Mouse (Mus musculus) brain, embryonic 18.5 days (tissue): ENCODE data around the gene Mylip.

Experiments
- DNase-seq: peaks from one replicate; pipeline ENCODE4 v3.0.0-alpha.2; 2012; ENCODE audit warnings: low read depth, low spot score

The Mylip gene

DNA sequence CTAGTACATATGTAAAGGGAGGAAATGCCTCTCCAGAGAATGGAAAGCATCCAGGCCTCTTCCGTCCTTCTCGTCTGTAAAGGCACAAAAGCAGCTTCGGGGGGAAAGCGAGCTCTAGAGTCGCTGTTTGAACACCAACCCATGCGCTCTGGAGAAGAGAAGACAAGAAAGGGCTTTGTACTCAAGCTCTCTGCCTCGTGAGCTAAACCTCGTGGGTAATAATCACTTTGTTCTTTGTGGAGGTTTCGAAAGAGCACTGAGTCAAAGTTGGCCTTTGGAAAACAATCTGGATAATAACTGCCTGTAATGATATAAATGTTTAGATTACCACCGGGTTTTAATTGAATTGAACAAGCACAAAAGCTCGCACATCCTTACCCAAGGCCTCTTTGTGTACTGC is 39.7 kb downstream of the Mylip start:
- no peak for DNase-seq

DNA sequence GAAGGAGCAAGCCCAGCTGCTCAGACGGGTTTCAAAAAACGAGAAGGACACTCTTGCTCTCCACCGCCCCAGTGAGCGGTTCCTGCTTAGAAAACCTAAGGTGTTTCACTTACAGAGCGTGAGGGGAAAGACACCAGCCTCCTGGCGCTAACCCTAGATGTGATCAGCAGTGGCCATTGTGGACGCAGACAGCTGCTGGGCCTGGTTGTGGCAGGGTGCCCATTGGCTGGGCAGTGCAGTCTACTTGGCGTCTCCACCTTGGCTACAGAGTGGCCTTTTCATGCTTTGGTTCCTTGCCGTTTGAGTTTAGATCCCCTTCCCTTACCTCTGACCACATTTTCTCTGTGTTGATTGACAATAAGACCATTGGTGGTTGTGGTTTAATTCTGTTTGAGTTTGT is 47.6 kb downstream of the Mylip start:
- no peak for DNase-seq

DNA sequence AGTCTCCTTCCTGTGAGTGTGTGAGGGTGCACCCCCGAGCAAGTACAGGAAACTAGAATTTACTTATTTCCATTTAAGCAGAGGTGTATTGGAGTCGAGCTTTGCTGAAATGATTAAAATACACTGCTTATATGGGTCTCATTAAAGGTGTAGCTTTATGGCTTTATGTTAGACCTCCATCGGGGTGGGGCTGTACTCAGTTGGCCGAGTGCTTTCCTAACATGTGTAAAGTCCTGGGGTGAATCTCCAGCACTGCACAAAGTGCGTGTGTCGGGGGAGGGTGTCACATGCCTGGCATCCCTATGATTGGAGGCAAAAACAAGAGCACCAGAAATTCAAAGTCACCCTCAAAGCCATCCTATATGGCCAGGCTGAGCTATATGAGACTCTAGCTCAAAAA is 49.3 kb downstream of the Mylip start:
- DNase-seq = no peak

DNA sequence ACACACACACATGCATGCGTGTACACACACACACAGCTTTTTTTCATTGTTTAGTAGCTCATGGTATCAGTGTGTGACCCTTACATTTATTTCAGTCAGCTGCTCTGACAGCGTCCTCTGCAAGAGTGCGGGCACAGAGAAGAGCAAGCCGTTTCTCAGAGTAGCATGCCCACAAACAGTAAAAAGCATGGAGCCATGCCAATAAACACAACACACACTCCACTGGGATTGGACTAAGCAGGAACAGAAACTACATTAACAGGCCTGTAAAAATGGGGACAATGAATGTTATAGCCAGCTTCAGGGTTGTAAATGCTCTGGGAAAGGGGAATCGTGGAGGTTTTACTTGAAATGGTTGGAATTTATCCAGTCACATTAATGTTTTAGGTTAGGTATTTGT is 50.7 kb downstream of the Mylip start:
- DNase-seq = no peak

DNA sequence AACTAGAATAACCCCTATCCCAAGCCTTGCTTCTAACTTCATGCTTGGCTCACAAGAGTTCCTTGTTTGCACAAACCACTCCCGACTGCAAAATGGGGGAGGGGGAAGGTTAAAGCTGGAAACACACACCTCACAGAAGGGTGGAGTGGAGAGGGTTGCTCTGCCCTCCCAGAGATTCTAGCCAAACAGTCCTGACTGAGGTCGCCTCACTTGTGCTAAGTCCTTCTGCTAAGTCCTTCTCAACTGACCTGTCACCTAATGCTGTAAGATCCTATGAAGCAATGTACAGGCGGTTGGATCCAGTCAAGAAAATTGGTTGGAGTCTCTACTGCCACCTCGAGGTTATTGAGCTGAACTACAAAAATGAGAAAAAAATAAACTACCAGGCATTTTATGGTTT is 52.9 kb downstream of the Mylip start:
- DNase-seq = no peak

DNA sequence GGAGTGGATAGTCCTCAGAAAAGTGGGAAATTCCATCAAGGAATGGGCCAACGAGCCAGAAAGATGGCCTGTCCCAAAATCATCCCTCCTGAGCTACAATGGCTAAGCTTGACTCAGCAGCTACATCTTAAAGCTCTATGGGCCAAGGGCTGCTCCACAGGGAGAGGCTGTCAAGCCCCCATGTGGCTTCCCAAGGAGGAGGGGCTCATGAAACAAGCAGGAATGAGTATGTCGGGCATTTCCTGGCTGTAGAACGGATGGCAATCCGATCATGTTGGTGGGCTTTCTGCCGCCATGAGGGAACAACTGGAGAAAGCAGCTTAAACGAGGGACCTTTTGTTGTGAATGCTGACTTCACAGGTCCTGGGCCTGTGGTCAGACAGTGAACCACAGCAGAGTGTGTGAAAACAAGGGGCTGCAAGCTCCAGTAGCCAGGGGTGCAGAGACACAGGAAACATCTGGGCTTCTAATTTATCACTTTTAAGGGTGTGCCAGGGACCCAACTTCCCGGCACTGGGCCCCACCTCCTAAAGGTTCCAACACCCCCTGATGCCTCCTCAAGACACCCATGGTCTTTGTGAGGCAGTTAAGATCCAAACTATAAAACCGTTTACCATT is 53.5 kb downstream of the Mylip start:
- no peak for DNase-seq

DNA sequence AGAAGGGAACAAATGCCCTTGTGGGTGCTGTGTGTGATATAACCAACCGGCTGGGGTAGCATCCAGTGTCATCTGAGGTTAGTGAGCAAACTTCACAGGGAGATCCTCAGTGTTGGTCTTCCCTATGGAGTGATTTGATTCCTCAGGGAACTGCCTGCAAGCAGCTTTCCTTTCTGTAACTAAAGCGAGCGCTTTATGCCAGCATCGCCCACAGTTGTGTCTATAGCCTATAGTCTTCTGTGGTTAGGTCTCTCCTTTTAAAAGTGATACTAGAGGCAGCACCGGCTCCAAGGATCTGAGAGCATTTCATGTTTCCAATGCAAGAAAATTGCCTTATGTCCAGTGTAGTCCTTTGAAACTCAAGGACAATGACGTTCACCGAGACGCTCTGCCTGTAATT is 54.7 kb downstream of the Mylip start:
- DNase-seq = no peak

DNA sequence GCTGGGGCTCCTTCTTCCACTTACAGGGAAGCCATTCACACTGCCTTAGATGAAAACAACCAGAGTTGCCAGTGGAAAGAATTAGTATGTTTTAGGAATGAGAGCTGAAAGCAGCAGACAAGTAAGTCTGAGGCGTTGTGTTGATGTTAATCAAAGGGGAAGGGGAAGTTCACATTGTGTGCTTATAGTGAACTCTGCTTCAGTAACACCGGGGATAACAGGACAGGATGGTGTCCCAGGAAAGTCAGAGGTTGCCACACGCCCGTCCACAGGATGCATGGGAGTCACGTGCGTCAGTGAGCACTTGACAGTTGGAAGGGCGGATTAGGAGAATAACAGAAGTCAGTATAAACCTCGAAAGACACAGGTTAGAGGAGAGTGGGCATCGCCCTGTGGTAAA is 55.1 kb downstream of the Mylip start:
- DNase-seq = no peak

DNA sequence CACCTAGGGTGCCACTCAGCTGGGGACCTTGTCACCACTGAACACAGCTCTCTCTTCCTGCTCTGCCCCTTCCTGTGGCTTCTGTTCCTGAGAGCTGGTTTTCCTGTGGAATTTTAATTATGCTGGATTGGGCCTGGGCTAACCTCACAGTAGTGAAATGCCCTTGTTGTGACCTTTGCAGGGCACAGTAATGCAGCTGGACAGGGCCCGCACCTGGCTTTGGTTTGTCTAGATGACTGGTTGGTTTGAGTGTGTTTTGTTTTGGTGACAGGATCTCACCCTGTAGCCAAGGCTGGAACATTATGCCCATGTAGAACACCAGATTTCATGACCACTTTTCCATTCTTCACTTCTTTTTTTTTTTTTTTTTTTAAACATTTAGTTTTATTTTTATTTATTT is 57.1 kb downstream of the Mylip start:
- DNase-seq = no peak

DNA sequence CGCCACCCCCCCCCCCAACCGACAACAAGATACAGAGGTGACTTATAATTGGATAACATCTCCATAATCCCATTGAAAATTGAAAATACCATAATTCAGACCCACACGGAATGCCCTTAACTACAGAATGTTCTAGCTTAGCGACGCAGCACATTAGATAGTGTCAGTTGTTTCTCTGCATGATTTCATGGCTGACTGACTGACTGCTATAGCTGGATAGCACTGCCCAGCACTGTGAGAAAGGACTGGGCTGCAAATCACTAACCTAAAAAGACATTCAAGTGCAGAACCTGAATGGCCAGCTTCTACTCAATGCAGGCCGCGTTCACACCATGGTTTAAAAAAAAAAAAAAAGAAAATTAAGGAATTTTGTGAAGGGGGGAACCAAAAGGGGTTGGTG is 62.9 kb downstream of the Mylip start:
- no peak for DNase-seq

DNA sequence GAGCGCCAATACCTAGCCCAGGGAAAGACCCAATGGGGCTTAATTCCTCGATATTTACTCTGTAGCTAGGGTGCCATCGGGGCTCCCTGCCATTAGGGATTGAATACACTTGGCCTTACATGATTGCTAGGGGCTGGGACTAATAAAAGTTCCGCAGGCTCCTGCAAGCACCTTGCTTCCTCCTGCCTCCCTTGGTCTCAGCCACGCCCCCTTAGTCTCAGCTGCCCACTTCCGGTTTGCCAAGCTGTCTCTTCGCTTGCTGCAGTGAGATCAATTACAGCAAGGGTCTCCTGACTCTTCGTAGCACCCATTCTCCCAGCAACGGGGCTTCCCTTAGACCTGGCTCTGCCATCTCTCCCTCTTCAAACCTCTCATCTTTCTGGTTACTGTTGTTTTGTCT is 63.5 kb downstream of the Mylip start:
- DNase-seq = no peak

DNA sequence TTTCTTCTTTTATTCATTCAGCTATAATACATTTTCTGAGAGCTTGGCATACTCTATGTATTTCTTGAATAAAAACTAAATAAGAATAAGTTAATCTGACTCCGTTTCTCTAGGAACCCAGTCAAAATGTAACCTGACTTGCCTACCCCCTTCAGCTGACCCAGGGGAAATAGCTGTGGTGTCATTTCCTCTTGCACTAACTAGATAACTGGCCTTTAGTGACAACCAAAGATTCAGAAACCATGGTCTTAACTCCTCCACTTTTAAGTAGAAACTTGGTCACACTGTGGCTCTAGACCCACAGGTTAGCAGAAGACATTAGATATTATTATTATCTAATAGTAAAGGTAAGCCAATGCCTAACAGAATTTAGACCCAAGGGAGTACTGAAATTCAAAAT is 64.5 kb downstream of the Mylip start:
- no peak for DNase-seq

DNA sequence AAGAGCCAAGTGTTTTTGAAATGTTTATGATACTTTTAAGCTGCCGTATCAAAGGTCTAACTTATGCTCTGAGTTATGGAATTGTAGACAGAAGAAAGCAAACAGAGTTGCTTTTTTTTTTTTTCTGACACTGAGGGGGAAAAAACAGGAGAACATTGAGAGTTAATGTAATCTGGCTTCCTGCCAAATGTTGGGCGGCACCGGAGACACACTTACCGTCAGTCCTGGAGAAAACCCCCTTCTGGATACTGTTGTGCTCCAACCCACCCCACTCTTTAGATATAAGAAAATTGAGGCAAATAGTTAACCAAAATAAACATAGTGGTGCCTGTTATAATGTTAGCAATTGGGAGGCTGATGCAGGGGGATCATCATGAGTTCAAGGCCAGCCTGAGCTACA is 65.1 kb downstream of the Mylip start:
- no peak for DNase-seq

DNA sequence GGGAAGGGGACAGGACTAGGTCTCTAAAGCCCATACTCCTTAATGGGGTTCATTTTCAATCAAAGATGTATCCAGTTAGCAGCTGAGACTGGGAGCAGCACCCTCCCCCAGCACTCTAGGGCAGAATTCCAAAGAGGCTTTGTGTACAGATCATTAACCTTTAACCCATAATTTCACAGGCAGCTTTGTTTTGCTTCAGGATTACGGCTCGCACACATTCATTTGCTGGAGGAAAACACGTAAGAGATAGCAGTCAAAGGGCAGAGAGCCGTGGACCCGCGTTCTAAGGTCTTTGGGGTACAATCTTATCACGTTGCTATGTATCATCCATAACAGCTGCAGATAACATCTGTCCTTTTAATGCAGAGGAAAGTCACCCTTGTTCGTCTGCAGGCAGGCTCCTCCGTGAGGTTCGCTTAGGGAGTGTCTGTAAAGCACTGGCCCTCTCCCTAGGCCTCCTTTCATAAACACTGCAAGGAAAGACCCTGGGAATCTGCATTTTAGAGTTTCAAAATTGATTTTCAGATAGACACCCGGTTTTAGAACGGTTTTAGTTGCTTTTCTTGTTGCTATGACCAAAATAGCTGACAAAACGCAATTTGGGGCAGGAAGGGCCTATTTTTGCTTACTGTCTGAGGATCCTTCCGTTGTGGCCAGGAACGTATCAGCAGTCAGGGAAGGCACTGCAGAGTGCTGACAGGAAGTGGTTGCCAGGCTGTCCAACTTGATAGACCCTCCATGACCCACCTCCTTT is 65.7 kb downstream of the Mylip start:
- no peak for DNase-seq

DNA sequence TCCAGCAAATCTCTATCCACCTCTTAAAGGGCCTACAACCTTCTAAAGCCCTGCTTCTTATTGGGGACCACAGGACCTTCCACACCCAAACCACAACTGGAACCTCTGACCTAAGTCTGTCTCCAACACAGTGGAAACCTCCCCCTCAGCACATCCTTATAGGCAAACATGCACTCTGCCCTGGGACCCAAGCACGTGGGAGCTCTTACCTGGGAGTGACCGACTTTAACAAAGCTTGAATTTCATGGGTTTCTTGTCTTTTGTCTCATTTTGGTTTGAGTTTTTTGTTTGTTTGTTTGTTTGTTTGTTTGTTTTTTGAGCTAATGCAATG is 66.3 kb downstream of the Mylip start:
- no peak for DNase-seq

DNA sequence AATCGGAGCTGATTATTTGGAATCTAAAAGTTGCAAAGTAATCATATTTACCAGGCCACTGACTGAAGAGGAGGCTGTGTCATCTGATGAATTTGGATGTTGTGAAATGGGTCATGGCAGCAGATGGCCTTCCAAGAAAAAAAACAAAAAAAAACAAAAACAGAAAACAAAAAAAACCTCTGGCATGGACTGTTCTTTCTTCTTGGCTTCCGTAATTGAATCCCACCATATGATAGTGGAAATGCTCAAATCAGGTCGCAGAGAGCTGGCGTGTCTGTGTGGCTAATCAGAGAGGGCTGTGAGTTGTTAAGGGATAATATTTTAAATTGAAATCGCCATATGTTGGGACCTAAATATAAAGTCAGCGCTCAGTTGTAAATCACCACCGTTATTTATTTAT is 67.9 kb downstream of the Mylip start:
- no peak for DNase-seq

DNA sequence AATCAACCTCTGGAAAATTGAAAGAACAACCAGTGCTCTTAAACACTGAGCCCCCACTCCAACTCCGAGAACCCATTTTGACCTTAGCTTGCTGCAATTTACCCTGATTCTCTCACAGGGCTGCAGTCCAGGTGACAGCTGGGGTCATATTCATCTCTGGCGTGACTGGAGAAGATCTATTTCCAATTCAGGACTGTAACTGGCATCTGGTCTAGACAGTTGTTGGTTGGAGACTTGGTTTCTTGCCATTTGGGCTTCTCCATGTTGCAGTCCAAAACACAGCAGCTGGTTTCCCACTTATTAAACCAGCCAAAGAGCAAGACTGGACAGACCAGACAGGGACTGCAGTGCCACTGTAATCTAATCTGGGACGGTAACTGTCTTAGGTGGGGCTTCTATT is 70.6 kb downstream of the Mylip start:
- DNase-seq = no peak

DNA sequence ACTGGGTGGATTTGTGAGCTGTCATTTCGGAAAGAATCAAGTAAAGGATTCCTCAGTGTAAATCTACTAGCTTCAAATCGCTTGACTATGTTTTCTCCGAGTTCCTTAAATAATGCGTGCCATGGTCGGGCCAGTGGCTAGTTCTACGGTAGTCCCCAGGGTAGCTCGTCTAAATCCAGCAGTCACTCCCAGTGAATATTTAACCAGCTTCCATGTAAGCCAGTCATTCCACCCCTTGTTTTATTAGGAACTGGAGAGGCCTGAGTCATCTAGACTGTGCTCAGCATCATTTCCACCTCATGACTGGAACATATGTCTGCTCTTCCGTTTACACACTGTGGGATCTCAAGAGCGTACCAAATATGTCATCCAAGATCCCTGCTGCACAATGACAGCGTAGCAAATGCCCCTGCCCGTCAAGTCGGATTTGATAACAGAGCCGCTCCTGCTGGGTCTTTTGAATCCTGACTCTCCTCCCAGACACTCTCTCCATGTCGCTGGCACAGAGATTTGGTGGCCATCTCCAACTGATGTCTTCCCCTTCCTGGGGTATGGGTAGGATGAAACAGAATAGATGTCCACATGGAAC is 71.9 kb downstream of the Mylip start:
- DNase-seq = no peak
